Mouse (Mus musculus): ENCODE data around the gene Strn. TPM values are rescaled to one million over a fixed set of nuclear protein-coding genes. Genes with fewer than 3 reads are reported as not detected.

Strn gene
- total RNA-seq, 2 experiments from 2014 or later = 32.3 to 33.2 TPM

GRCm38 (mm10) chr17:78620740-78621139 is 116.3 kb downstream of the Strn start:
- DNase-seq (ENCODE audit: low spot score in 2 of 2) = no peak

DNA sequence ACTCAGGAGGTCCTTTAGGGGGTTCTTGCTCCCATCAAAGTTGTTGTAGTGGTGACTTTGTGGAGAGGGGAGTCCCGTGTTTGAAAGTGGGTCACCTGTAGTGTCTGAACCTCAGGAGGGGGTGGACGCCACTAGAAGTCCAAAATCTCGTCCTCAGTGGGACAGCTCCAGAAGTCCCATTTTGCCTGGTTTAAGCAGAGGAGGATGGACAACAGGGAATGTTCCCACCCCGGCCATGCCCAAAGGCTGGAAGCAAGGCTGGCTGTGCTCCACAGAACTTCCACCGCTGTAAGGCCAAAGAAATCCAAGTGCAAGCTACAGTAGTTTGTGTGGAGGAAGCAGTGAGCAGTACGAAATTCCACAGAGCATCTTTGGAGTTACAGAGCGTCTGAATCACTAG is 117.0 kb downstream of the Strn start:
- DNase-seq (ENCODE audit: low spot score in 2 of 2) = no peak

DNA sequence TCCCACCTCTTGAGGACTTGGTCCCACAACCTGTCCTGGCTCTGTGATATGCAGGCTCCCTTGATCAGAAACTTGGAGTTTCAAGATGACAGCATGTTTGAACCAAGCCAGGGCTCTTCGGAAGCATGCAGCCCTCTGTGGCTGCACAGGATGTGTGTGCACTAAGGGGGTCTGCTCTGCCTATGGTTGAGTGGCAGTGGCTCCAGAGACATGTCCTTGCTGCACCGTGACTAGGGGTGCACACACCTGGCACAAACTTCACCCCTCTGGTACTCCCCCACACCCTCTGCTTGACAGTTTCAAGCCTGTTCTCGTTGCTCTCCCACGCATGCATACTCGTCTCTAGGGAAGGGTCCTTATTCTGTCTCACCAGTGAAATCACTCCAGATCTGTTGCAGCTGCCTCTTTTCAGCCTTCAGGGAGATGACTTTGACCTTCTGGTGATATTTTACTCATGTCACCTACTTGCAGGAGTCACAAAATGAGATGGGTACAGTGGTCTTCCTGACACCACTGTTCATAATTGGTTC is 118.8 kb downstream of the Strn start:
- DNase-seq (ENCODE audit: low spot score in 2 of 2) = no peak

DNA sequence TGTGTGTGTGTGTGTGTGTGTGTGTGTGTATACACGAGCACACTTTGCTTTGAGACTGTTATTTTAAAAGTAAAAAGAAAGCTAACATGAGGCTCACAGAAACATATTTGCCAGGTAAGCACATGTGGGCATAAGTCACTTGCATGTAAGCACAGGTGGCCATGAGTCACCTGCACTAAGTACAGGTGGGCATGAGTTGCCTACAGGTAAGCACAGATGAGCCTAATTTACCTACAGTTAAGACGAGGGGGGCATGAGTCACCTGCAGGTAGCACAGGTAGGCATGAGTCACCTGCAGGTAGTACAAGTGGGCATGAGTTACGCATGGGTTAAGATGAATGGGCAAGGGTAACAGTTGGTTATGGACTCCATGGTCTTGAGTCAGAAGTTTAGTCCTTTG is 121.9 kb downstream of the Strn start:
- no peak for DNase-seq (ENCODE audit: low spot score in 2 of 2)

DNA sequence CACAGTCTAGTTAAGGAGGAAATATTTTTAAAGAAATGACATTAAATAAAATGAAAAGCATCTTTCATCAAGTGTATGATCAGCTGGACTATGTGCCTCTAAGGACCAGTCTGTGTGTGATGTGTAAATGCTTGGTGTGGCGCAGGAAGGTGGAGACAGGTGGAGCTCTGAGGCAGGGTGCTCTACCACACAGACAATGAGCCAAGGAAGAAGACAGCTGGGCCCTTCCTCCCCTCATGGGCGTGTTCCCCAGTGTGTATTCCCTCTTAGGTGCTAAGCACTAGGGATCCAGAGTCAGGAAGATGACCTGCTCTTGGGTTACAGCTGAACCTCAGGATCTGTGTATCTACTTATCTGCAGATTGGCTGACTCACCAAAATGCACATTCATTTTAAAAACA is 122.5 kb downstream of the Strn start:
- DNase-seq (ENCODE audit: low spot score in 2 of 2) = no peak

DNA sequence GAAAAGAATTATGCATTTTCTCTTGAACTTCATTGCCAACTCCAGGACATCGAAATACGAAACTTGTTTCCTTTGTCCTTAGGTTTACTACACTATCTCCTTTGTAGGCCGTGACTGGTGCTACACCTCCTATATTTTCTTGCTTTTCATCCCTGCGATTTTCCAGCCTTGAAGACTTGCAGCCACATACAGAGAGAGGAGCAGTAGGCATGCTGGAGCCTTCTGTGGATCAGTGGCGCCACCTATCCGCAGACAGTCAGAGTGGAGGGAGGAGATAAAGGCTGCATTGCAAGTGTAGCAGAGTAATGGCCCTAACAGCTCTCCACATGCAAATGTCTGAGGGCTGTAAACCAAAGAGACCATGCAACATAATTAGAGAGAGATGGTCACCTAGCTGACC is 125.9 kb downstream of the Strn start:
- DNase-seq (ENCODE audit: low spot score in 2 of 2) = no peak

DNA sequence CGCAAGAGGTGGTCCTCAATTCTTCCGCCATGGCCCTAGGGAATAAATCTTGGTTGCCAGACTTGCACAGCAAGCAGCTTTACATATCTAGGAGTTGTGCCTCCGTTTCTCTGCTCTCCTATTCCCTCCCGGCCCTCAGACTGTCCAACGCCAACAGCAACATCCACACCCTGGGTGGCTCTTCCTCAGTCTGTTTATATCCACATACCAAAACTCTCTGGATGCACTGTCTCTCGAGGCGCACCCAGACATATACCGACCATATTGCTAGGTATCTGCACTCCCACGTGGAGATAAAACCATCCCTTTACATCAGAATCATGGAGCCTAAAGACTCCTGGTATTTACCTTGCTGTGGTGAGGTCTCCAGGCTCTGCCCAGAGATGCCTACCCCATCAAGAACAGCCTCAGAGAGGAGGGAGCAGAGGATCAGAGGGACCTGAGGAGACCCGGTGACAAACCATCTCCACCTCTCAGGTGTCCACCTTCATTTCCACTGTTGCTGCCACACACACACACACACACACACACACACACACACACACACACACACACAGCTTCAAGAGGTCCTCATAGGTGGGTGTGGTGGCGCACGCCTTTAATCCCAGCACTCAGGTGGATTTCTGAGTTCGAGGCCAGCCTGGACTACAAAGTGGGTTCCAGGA is 127.7 kb downstream of the Strn start:
- no peak for DNase-seq (ENCODE audit: low spot score in 2 of 2)

- DNase-seq (ENCODE audit: low spot score in 2 of 2) = no peak
Observed at GRCm38 (mm10) chr17:78608716-78609115, 128.3 kb downstream of the Strn start.

DNA sequence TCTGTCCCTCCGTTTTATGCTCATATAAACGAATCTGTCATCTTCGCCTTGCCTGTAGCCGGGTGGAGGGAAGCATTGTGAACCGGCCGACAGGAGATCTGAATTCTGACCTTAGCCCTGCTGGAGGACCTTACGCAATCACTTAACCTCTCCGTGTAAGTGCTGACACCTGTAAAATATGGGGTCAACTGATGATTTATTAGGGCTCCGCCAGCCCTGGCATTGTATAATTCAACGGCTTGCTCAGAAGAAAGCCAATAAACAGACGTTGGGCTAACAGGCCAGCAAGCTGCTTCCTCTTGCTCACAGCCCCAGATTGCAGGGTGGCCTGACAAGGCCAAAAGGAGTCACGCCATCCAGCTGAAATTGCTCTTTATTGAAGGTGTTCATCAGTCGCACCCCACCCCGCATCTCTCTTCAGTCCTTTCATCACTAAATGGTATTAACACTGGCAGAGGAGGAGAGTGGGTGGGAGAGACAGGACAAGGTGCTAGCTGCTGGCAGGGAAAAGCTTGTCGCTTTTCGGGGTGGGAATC is 128.8 kb downstream of the Strn start:
- DNase-seq (ENCODE audit: low spot score in 2 of 2) = no peak

GRCm38 (mm10) chr17:78604431-78604830 is 132.6 kb downstream of the Strn start:
- peak; percentile 33 to 36 for DNase-seq (ENCODE audit: low spot score in 2 of 2)

DNA sequence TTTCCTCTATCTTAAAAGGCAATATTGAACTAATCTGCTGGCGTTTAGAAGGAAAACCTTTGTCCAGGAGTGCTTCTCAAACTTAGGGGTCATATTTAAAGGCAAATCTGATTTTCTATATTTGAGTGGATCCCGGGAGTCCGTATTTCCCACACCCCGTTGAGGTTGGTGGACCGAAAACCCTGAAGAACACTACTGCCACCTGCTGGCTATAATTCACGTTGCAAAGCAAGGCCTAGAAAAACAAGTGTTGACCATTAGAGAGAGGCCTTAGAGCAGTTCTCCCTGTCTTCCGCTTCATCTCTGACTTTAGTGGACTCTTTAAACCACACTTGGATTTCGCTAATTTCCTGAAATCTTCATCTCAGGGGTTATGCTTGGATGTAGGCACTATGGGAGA is 133.1 kb downstream of the Strn start:
- peak; percentile 24 to 39 for DNase-seq (ENCODE audit: low spot score in 2 of 2)

DNA sequence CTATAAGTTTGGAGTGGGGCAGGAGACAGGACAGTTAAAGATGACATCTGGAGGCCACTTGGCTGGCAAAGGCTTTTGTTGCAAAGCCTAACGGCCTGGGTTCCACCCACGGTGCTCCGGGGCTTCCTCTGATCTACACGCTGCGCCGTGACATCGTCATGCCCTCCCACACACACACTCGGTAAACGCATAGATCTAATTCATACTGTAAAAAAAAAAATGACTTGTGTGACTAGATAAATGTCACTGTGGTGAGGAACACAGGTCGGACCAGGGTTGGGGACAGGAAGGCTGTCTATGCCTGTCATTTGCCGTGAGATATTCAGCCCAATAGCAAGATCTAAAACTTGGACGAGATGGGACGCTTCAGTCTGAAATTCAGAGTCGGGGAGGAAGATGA is 134.7 kb downstream of the Strn start:
- DNase-seq (ENCODE audit: low spot score in 2 of 2) = no peak

- no peak for DNase-seq (ENCODE audit: low spot score in 2 of 2)
Observed at GRCm38 (mm10) chr17:78601601-78602000, 135.4 kb downstream of the Strn start.

- no peak for DNase-seq (ENCODE audit: low spot score in 2 of 2)
Observed at GRCm38 (mm10) chr17:78601042-78601441, 136.0 kb downstream of the Strn start.

Other genes with a start within 250 kb of the Strn start
- gene Vit, start 229.1 kb downstream of the Strn start, total RNA-seq (2021) = 1 to 10 TPM; 2.5 to 3.0 TPM
- gene Heatr5b, start 98.2 kb upstream of the Strn start, total RNA-seq (2021) = 10 to 100 TPM; 21.4 to 25.3 TPM
- 10 to 100 TPM; 24.8 to 26.2 TPM for gene Gpatch11, start 98.4 kb upstream of the Strn start, total RNA-seq (2021)
- 10 to 100 TPM; 40.2 to 43.8 TPM for gene Eif2ak2, start 145.4 kb upstream of the Strn start, total RNA-seq (2021)
- under 1 TPM in 1 of 2 experiments, not detected in 1; 0.39 TPM for gene Sult6b1, start 169.8 kb upstream of the Strn start, total RNA-seq (2021)
- gene Cebpzos, start 179.3 kb upstream of the Strn start, total RNA-seq (2021) = 10 to 100 TPM; 44.9 to 45.2 TPM
- gene Cebpz, start 199.9 kb upstream of the Strn start, total RNA-seq (2021) = 10 to 100 TPM; 41.7 to 52.6 TPM
- gene Ndufaf7, start 199.9 kb upstream of the Strn start, total RNA-seq (2021) = 10 to 100 TPM; 39.4 to 46.8 TPM